Comparison of ENCODE assay signal across 1 mouse cellular context in the genomic region with DNA sequence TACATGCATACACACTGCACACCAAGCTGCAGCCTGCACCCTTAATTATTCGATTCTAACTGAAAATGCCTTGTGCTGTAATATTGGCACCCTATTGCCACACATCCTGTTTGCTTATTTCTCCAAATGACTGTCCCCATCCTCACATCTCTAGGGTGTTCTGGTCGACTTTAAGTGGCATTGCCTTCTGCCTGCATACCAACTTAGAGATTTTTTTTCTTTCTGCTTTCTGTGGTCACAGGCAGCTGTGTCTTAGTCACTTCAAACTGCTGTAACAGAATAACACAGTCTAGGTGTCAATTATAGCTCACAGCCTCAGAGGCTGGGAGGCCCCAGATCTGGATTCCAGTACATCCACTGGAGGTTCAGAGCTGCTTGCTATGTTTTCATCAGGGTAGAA.
TF ChIP-seq lines count a peak whose summit lies in the region.

No protein-coding gene starts in this region.

TF ChIP-seq in CH12.LX, 34 proteins besides CTCF, POLR2A, EP300 and RAD21 (continued from another document):
- TF ChIP-seq ZKSCAN1 (IDR thresholded peaks at IDR 0.05; ENCODE audit: borderline replicate concordance, low read depth, low read length): no peak
- no peak for TF ChIP-seq E2F4 (IDR thresholded peaks at IDR 0.05; ENCODE audit: insufficient replicate concordance, low read depth, low read length)
- TF ChIP-seq JUND (conservative IDR thresholded peaks at IDR 0.05; ENCODE audit: low read depth, low read length): peak; percentile 94
- TF ChIP-seq MEF2A (IDR thresholded peaks at IDR 0.05; ENCODE audit: borderline replicate concordance, low read depth, low read length): peak; percentile 96
- peak; percentile 98 for TF ChIP-seq IRF4 (IDR thresholded peaks at IDR 0.05; ENCODE audit: low read depth, low read length)
- 0 out of 2 replicates have a peak, but pooled peaks have one; percentile 13 for TF ChIP-seq CHD1 (IDR thresholded peaks at IDR 0.05; ENCODE audit: low read depth, low read length)
- TF ChIP-seq PAX5 (IDR thresholded peaks at IDR 0.05; ENCODE audit: low read length): no peak
- TF ChIP-seq MXI1 (IDR thresholded peaks at IDR 0.05; ENCODE audit: low read depth, low read length): no peak
